Mouse (Mus musculus) embryonic facial prominence, embryonic 14.5 days (tissue): ENCODE measurements at regions not wholly inside any gene's neighbourhood (a gene's known extent, or its start where the extent isn't known, plus 50 kb on each side); places are given as distances from the start of the nearest gene placed in this dataset.

Experiments used
- ATAC-seq: fragments of 200-750 bp; cut with Nextera tagmentation; 2 replicates; pipeline ENCODE4 v1.8.0; 2017; ENCODE audit warnings: low read depth, moderate number of reproducible peaks, moderate TSS enrichment
- DNase-seq: peaks from one replicate; pipeline ENCODE4 v3.0.0-alpha.2; 2015; ENCODE audit warnings: low spot score
- H3K27ac ChIP-seq: fragments of 300-500 bp; sonication (generic); replicated peaks from 2 replicates; pipeline ENCODE4 v1.5.1; 2014; ENCODE audit warnings: low read depth, mild to moderate bottlenecking, low read length, moderate library complexity
- H3K27me3 ChIP-seq: fragments of 300-500 bp; sonication (generic); replicated peaks from 2 replicates; pipeline ENCODE4 v1.6.1; 2014; ENCODE audit warnings: low read length; ENCODE audit not compliant: control insufficient read depth, insufficient read depth
- H3K36me3 ChIP-seq: fragments of 300-500 bp; sonication (generic); 2 replicates; pipeline ENCODE4 v1.6.1; 2014; ENCODE audit warnings: low read length, mixed read lengths; ENCODE audit not compliant: control insufficient read depth, insufficient read depth
- H3K4me1 ChIP-seq: fragments of 300-500 bp; sonication (generic); 2 replicates; pipeline ENCODE4 v1.6.1; 2014; ENCODE audit warnings: antibody characterized with exemption, low read length; ENCODE audit not compliant: control insufficient read depth, insufficient read depth
- H3K4me2 ChIP-seq: fragments of 300-500 bp; sonication (generic); 2 replicates; pipeline ENCODE4 v1.6.1; 2014; ENCODE audit warnings: low read depth, mild to moderate bottlenecking, low read length, moderate library complexity, mixed read lengths
- H3K4me3 ChIP-seq: fragments of 300-500 bp; sonication (generic); 2 replicates; pipeline ENCODE4 v1.5.1; 2014; ENCODE audit warnings: low read depth, mild to moderate bottlenecking, low read length
- H3K9ac ChIP-seq: fragments of 300-500 bp; sonication (generic); 2 replicates; pipeline ENCODE4 v1.6.1; 2014; ENCODE audit warnings: low read depth, mild to moderate bottlenecking, low read length, moderate library complexity, mixed read lengths
- H3K9me3 ChIP-seq: fragments of 300-500 bp; sonication (generic); 2 replicates; pipeline ENCODE4 v1.6.1; 2016; ENCODE audit warnings: low read length; ENCODE audit not compliant: control insufficient read depth
- WGBS: fragments of 180-500 bp; shearing (Covaris S2); extraction: QIAGEN DNeasy Blood & Tissue Kit; methylation state at CpG from one replicate; pipeline ENCODE4 v1.1.7; 2014; 5-methylcytosine and 5-hydroxymethylcytosine counted together

DNA sequence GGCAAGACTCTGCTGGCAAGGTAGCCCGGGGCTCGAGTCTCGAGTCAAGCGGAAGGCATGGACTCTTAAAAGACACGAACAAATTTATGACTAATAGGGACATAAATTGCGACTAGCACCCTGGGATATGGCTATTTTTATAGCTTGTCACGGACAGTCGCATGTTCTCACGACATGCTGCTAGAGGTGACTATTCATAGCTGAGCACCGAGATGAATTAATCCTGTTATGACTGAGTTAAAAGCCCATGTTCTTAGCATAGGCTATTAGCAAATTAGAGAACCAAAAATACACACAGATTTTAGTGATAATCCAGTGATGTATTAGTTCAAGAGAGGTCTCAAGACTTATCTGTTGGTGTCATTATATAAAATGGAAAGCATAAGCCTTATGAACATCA is 539.2 kb downstream of the Gm19410 start:
- Histone ChIP-seq H3K4me1 (no peaks in the 10 kb centered on the region), H3K4me3 (no peak overlapping the region), H3K27me3 (no peaks in the 10 kb centered on the region), H3K9ac (no peak overlapping the region), H3K9me3 (no peaks in the 10 kb centered on the region), H3K27ac (no peak overlapping the region), H3K36me3 (no peaks in the 10 kb centered on the region), H3K4me2 (no peak overlapping the region)
- ATAC-seq = no peak
- DNase-seq = no peak
- WGBS = 93% methylated on average over 10 of the region's 10 CpGs

- Histone ChIP-seq H3K27ac (no peak overlapping the region), H3K27me3 (no peaks in the 10 kb centered on the region), H3K4me2 (no peak overlapping the region), H3K4me3 (no peak overlapping the region), H3K4me1 (no peaks in the 10 kb centered on the region), H3K9ac (no peak overlapping the region), H3K9me3 (no peaks in the 10 kb centered on the region), H3K36me3 (no peaks in the 10 kb centered on the region)
- DNase-seq (no peak), ATAC-seq (no peak)
- WGBS = 78% methylated on average over 4 of the region's 4 CpGs
Observed at GRCm38 (mm10) chr8:36306336-36306735, 540.7 kb downstream of the Gm19410 start.

DNA sequence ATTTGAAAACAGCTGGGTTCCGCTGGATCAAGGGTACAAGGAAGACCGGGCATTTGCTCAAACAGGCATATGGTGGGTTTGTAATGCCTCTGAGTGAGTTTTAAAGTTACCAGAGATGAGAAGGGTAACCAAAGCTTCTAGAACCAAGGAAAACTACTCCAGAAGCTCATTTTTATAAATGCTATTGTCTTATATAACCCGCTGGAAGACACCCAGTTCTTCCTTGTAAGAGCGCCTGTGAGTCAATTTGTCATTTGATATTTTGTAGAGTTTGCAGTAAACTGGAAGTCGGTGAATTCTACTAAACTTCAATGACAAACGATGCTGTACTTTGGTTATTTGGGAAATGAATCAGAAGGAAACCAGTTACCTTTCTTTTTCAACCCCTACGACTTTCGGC is 541.9 kb downstream of the Gm19410 start:
- no peak for ATAC-seq
- 84% methylated on average over 8 of the region's 8 CpGs for WGBS
- H3K27me3 ChIP-seq = no peaks in the 10 kb centered on the region

GRCm38 (mm10) chr8:36308056-36308455 is 542.5 kb downstream of the Gm19410 start:
- Histone ChIP-seq H3K4me3 (no peak overlapping the region), H3K27ac (no peak overlapping the region), H3K4me2 (no peak overlapping the region), H3K9me3 (no peaks in the 10 kb centered on the region), H3K27me3 (no peaks in the 10 kb centered on the region), H3K4me1 (no peaks in the 10 kb centered on the region), H3K36me3 (no peaks in the 10 kb centered on the region), H3K9ac (no peak overlapping the region)
- ATAC-seq = no peak
- WGBS = 60% methylated on average over 2 of the region's 2 CpGs
- no peak for DNase-seq

More for the DNA sequence above, 541.9 kb downstream of the Gm19410 start:
- Histone ChIP-seq H3K4me3 (no peak overlapping the region), H3K9me3 (no peaks in the 10 kb centered on the region), H3K4me1 (no peaks in the 10 kb centered on the region), H3K27ac (no peak overlapping the region), H3K4me2 (no peak overlapping the region), H3K9ac (no peak overlapping the region), H3K36me3 (no peaks in the 10 kb centered on the region)
- DNase-seq = no peak

DNA sequence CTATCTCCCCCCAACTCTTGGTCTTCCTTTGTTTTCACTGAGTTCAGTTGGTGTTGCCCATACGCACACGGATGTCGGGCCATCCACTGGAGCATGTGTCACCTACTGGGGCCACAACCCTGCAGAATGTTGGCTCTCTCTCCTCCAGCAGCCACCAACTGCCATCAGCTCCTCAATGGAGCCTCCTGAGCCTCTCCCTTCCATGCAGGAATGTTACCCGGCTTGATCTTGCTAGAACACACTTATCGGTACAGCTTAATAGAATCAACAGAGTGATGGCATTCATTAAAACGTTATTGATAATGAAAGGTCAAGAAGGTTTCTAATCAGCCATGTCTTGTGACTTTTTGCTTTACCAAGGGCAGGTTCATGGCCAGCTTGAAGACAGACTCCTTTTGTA is 543.7 kb downstream of the Gm19410 start:
- Histone ChIP-seq H3K4me3 (no peak overlapping the region), H3K27ac (no peak overlapping the region), H3K4me2 (no peak overlapping the region), H3K9ac (no peak overlapping the region), H3K36me3 (no peaks in the 10 kb centered on the region), H3K27me3 (no peaks in the 10 kb centered on the region), H3K9me3 (no peaks in the 10 kb centered on the region), H3K4me1 (no peaks in the 10 kb centered on the region)
- DNase-seq (no peak), ATAC-seq (no peak)
- WGBS = 87% methylated on average over 6 of the region's 6 CpGs

GRCm38 (mm10) chr8:36309952-36310351 is 544.4 kb downstream of the Gm19410 start:
- Histone ChIP-seq H3K36me3 (no peaks in the 10 kb centered on the region), H3K27ac (no peak overlapping the region), H3K9me3 (no peaks in the 10 kb centered on the region), H3K4me1 (no peaks in the 10 kb centered on the region), H3K4me3 (no peak overlapping the region), H3K9ac (no peak overlapping the region), H3K4me2 (no peak overlapping the region), H3K27me3 (no peaks in the 10 kb centered on the region)
- DNase-seq (peak; percentile 59), ATAC-seq (peak; percentile 30; the same call in 1 of the 2 replicates)
- 57% methylated on average over 10 of the region's 10 CpGs for WGBS

DNA sequence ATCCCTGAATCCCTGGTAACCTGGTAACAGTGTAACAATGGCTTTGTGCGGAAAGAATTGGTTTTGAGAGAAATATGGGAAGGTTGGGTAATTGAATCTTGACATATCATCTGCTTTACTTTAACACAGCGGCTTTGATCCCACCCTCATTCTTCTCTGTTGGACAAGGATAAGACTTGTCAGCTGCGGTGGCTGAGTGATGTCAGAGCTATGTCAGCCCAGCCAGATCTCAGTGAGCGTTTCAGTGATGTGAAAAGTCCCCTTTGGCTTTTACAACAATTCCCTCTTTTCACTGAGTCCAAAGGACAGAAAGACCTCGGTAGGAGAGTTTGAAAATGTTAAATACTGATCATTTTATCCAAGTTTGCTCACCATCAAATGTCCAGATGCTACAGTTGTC is 546.1 kb downstream of the Gm19410 start:
- no peak overlapping the region for H3K4me2 ChIP-seq
- no peak overlapping the region for H3K9ac ChIP-seq
- H3K36me3 ChIP-seq = no peaks in the 10 kb centered on the region
- no peaks in the 10 kb centered on the region for H3K9me3 ChIP-seq
- 57% methylated on average over 5 of the region's 5 CpGs for WGBS
- H3K27me3 ChIP-seq = no peaks in the 10 kb centered on the region
- no peak overlapping the region for H3K4me3 ChIP-seq
- ATAC-seq (no peak; the same call in 1 of the 2 replicates), DNase-seq (no peak)
- H3K4me1 ChIP-seq = no peaks in the 10 kb centered on the region
- H3K27ac ChIP-seq = no peak overlapping the region

DNA sequence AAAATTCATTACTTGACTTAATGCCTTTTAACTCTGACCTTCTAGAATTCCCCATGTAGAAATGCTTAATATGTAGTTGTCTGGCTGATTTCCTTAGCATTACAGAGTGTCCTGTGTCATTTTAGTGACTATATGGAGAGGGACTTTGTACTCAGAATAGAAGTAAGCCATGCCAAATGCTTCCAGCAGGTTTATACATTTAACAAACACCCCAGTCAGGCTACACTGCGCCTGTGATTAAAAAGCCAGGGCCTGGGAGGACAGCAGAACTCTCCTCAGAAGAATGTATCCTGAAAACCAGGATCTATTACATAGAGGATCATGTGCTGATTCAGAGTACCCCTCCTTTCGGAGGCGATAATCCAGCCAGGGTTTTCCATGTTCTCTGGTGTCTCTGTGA is 547.4 kb downstream of the Gm19410 start:
- 73% methylated on average over 3 of the region's 3 CpGs for WGBS
- no peak for ATAC-seq
- no peaks in the 10 kb centered on the region for H3K9me3 ChIP-seq
- DNase-seq = no peak
- no peak overlapping the region for H3K9ac ChIP-seq
- no peak overlapping the region for H3K27ac ChIP-seq
- H3K27me3 ChIP-seq = no peaks in the 10 kb centered on the region
- no peaks in the 10 kb centered on the region for H3K36me3 ChIP-seq
- no peak overlapping the region for H3K4me2 ChIP-seq
- H3K4me3 ChIP-seq = no peak overlapping the region
- no peaks in the 10 kb centered on the region for H3K4me1 ChIP-seq

- Histone ChIP-seq H3K9ac (no peak overlapping the region), H3K4me1 (no peaks in the 10 kb centered on the region), H3K27me3 (no peaks in the 10 kb centered on the region), H3K4me2 (no peak overlapping the region), H3K4me3 (no peak overlapping the region), H3K27ac (no peak overlapping the region), H3K9me3 (no peaks in the 10 kb centered on the region), H3K36me3 (no peaks in the 10 kb centered on the region)
- DNase-seq (no peak), ATAC-seq (no peak)
- 83% methylated on average over 2 of the region's 2 CpGs for WGBS
Observed at GRCm38 (mm10) chr8:36318396-36318795, 552.8 kb downstream of the Gm19410 start.
